Mouse (Mus musculus) ES-Bruce4 (cell line): ENCODE data around the gene Gdf7. TPM values are rescaled to one million over a fixed set of nuclear protein-coding genes. Genes with fewer than 3 reads are reported as not detected.

ENCODE experiments used
- H3K27ac ChIP-seq: 2 replicates; pipeline ENCODE4 v1.5.1; 2012; ENCODE audit warnings: low read length, inconsistent platforms; ENCODE audit not compliant: insufficient read depth
- H3K27me3 ChIP-seq: 2 replicates; pipeline ENCODE4 v1.6.1; 2012; ENCODE audit warnings: mild to moderate bottlenecking, low read length, inconsistent platforms; ENCODE audit not compliant: control insufficient read depth, poor library complexity, insufficient read depth, severe bottlenecking
- H3K36me3 ChIP-seq: 2 replicates; pipeline ENCODE4 v1.6.1; 2012; ENCODE audit warnings: inconsistent platforms, mild to moderate bottlenecking, low read length, moderate library complexity; ENCODE audit not compliant: control insufficient read depth, poor library complexity, insufficient read depth, severe bottlenecking
- H3K4me1 ChIP-seq: one replicate; pipeline ENCODE4 v1.8.1; 2011; ENCODE audit warnings: low read length; ENCODE audit not compliant: control insufficient read depth, insufficient read depth
- H3K4me3 ChIP-seq: 2 replicates; pipeline ENCODE4 v1.5.1; 2011; ENCODE audit warnings: low read depth, mild to moderate bottlenecking, low read length
- H3K9ac ChIP-seq: 2 replicates; pipeline ENCODE4 v1.6.1; 2012; ENCODE audit warnings: low read depth, mild to moderate bottlenecking, inconsistent platforms; ENCODE audit not compliant: poor library complexity, severe bottlenecking
- H3K9me3 ChIP-seq: replicated peaks from 2 replicates; pipeline ENCODE4 v1.6.1; 2012; ENCODE audit warnings: mild to moderate bottlenecking, low read length, inconsistent platforms; ENCODE audit not compliant: control insufficient read depth, poor library complexity, insufficient read depth, severe bottlenecking
- CTCF ChIP-seq: IDR thresholded peaks from one replicate; pipeline ENCODE4 v1.8.1; 2011; ENCODE audit warnings: low read depth, low read length
- EP300 ChIP-seq: IDR thresholded peaks from 2 replicates; pipeline ENCODE4 v1.6.1; 2011; ENCODE audit warnings: low read depth, low read length; ENCODE audit not compliant: insufficient read depth
- POLR2A ChIP-seq: IDR thresholded peaks from one replicate; pipeline ENCODE4 v1.8.1; 2011; ENCODE audit warnings: low read length; ENCODE audit not compliant: insufficient read depth
- polyA plus RNA-seq: library from polyadenylated mRNA; stranded (reverse); fragments of >200 nt; gene quantifications from 2 replicates; pipeline ENCODE4 v1.2.4, GENCODE M21; 2011; ENCODE audit warnings: low read depth; ENCODE audit not compliant: missing spikeins, insufficient read depth, insufficient read length

The Gdf7 gene
- polyA plus RNA-seq, 1 experiment, result not detected

DNA sequence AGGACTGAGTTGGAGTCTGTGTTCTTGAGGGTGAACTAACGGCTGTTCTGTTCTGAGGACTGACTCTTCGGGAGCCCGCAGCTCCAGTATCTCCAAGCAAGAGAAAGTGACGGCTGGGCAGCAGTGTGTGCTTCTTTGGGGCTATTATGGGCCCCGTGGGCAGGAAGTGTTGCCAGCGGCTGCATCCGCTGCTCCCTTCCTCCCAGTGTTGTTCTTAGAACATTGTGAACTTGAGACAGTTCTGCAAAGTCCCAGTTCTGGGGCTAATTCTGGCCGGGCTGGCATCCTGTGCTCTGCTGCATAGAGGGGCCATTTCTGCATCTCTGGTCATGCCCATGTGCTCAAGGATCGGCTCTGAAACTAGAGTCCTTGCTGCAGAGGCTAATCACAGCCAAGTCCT lies 43.1 kb upstream of the Gdf7 start:
- no peaks in the 10 kb centered on the region for H3K27me3 ChIP-seq
- peaks cover 3% of the 10 kb centered on the region for H3K4me1 ChIP-seq
- TF ChIP-seq POLR2A, result no peak
- TF ChIP-seq EP300, result no peak
- TF ChIP-seq CTCF, result no peak
- H3K27ac ChIP-seq, result no peak overlapping the region
- H3K4me3 ChIP-seq, result no peak overlapping the region
- no peaks in the 10 kb centered on the region for H3K36me3 ChIP-seq
- H3K9ac ChIP-seq, result no peak overlapping the region
- H3K9me3 ChIP-seq, result no peaks in the 10 kb centered on the region

DNA sequence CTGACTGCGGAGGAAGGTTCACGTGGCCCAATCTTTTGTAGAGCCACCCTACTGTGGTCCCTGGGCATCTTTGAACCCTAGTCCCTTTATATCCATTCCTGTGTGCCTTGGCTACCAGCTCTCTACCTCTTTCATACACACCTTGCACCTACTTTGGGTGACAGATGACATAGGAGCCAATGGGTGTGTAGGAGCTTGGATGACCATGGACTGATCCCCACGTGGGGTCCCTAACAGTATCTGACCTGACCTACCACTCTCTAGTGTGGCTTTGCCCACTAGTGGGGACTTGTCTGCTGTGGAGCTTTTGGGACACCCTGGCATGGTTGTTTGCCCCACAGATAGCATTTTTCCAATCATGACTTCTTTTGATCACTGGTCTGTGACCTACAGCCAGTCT lies 41.6 kb upstream of the Gdf7 start:
- no peak for TF ChIP-seq POLR2A
- TF ChIP-seq EP300, result no peak
- no peak for TF ChIP-seq CTCF
- H3K27ac ChIP-seq, result no peak overlapping the region
- H3K4me3 ChIP-seq, result no peak overlapping the region
- H3K4me1 ChIP-seq, result peaks cover 6% of the 10 kb centered on the region
- no peaks in the 10 kb centered on the region for H3K9me3 ChIP-seq
- no peak overlapping the region for H3K9ac ChIP-seq
- no peaks in the 10 kb centered on the region for H3K27me3 ChIP-seq
- H3K36me3 ChIP-seq, result no peaks in the 10 kb centered on the region

DNA sequence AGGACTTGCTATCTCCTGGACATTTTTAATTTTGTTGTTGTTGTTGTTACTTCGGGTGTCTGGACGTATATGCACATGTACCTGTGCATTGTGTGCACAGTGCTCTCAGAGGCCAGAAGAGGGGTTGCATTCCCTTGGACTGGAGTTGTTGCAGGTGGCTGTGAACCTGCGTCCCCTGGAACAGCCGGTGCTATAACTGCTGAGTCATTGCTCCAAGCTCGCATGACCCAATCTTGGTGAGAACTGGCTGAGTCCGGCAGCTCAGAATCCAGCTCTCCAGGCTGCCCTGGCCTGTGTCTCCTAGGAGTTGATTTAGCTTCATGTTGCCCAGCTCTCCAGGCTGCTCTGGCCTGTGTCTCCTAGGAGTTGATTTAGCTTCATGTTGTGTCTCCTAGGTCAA lies 39.3 kb upstream of the Gdf7 start:
- Histone ChIP-seq H3K4me1 (peaks cover 6% of the 10 kb centered on the region), H3K4me3 (no peak overlapping the region), H3K9ac (no peak overlapping the region), H3K27ac (no peak overlapping the region), H3K27me3 (no peaks in the 10 kb centered on the region), H3K9me3 (no peaks in the 10 kb centered on the region), H3K36me3 (0 out of 2 replicates have a peak, but pooled peaks cover 9% of the 10 kb centered on the region)
- TF ChIP-seq EP300 (no peak), POLR2A (no peak), CTCF (no peak)

DNA sequence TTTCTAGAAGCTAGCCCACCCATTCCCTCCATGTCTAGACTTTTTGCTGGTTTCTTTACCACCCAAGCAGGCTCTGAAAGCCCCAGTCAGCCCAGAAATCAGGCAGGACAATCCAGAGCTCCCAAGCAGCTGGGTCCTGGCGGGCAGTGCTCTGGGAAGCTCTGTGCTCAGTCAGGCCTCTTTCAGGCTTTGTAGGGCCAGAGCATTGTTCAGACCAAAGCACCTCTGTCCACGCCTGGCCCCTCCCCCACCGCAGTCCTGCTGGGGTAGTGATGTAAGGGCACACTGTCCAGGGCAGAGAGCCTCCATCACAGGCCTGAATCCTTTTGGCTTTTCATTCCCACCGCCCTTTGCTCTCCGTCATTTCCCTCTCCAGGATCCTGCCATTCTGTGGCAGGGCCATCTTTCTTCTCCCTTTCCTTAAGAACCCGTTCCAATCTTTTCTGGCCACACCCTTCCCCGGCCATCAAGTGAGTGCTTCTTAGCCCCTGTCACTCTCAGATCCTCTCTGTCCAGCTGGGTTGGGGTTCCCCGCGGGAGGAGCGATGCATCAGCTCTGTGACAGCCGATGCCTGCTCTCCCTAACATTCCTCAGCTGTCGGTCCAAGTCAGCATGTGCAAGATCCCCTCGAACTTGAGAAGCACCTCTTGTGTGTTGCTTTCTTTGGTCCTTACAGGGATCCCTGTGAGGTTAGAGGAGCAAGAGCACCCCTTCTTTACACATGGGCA lies 38.0 kb upstream of the Gdf7 start:
- TF ChIP-seq EP300, result no peak
- TF ChIP-seq POLR2A, result no peak
- TF ChIP-seq CTCF, result no peak
- Histone ChIP-seq H3K36me3 (0 out of 2 replicates have a peak, but pooled peaks cover 9% of the 10 kb centered on the region), H3K27ac (no peak overlapping the region), H3K9me3 (no peaks in the 10 kb centered on the region), H3K27me3 (no peaks in the 10 kb centered on the region), H3K4me3 (no peak overlapping the region), H3K4me1 (peaks cover 6% of the 10 kb centered on the region), H3K9ac (no peak overlapping the region)

DNA sequence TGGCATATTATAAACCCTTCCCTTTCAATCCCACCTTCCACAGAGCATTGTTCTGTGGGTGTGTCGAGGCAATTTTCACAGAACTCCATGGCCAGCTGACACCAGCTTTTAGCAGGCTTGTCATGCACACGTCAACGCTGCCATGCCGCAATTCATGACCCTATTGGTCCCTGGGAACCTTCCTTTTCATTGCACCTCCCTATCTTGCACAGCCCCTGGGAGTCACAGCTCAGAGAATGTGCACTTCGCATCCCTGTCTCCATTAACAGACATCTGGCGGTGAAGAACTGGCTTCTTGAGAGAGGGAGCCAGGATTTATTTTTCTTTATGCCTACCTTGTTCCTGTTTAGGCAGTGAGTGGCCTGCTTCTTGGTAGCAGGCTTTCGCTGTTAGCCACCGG lies 37.2 kb upstream of the Gdf7 start:
- Histone ChIP-seq H3K4me3 (no peak overlapping the region), H3K36me3 (0 out of 2 replicates have a peak, but pooled peaks cover 9% of the 10 kb centered on the region), H3K9me3 (no peaks in the 10 kb centered on the region), H3K27me3 (no peaks in the 10 kb centered on the region), H3K9ac (no peak overlapping the region), H3K4me1 (peaks cover 6% of the 10 kb centered on the region), H3K27ac (no peak overlapping the region)
- TF ChIP-seq POLR2A, result no peak
- TF ChIP-seq EP300, result no peak
- no peak for TF ChIP-seq CTCF

DNA sequence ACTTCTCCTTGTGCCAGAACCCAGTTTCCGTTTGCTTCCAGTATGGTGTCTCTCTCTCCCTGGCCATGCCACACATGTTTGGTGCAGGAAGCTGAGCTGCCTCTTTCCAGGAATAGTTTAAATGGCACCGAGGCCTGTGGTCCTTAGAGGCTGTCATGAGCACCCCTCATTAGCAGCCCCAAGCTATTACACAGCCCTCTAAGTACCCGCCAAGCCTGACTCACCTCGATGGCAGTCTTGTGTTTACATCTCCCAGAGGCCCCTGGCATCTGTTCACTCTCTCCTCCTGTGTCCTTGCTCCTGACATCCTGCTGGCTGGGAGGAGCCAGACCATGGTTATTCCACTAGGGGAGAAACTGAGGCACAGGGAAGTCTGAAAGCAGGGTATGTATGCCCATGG lies 36.7 kb upstream of the Gdf7 start:
- H3K4me3 ChIP-seq, result no peak overlapping the region
- H3K9ac ChIP-seq, result no peak overlapping the region
- H3K4me1 ChIP-seq, result peaks cover 6% of the 10 kb centered on the region
- H3K9me3 ChIP-seq, result no peaks in the 10 kb centered on the region
- no peak overlapping the region for H3K27ac ChIP-seq
- TF ChIP-seq CTCF (no peak), POLR2A (no peak), EP300 (no peak)
- no peaks in the 10 kb centered on the region for H3K27me3 ChIP-seq
- 0 out of 2 replicates have a peak, but pooled peaks cover 9% of the 10 kb centered on the region for H3K36me3 ChIP-seq
